Mouse (Mus musculus): ENCODE measurements around the gene Selenop. TPM values are rescaled to one million over a fixed set of nuclear protein-coding genes. Genes with fewer than 3 reads are reported as not detected.
"Not testable (repeated sequence)": the region's sequence is repeated elsewhere in the genome, so short reads cannot be mapped to it uniquely, and the experiment has no call there.

The Selenop gene
- polyA plus RNA-seq, 1 experiment = 4,878 TPM

- no peak for TF ChIP-seq POLR2A (IDR thresholded peaks at IDR 0.05; ENCODE audit: borderline replicate concordance, low read depth, low read length)
- no peak for TF ChIP-seq CTCF (IDR thresholded peaks at IDR 0.05; ENCODE audit: low read depth, low read length)
- peaks cover 16% of the 10 kb centered on the region for H3K4me1 ChIP-seq (ENCODE audit: control insufficient read depth, insufficient read depth, low read length)
- no peak overlapping the region for H3K27ac ChIP-seq (ENCODE audit: insufficient read depth, low read depth, low read length)
- H3K4me3 ChIP-seq (ENCODE audit: insufficient read depth, low read length) = no peak overlapping the region
Observed at GRCm38 (mm10) chr15:3237963-3238362, 30.4 kb upstream of the Selenop start.

- not testable (repeated sequence) for H3K4me1 ChIP-seq (ENCODE audit: control insufficient read depth, insufficient read depth, low read length); H3K4me3 ChIP-seq (ENCODE audit: insufficient read depth, low read length); H3K27ac ChIP-seq (ENCODE audit: insufficient read depth, low read depth, low read length)
Observed at GRCm38 (mm10) chr15:3245036-3245435, 23.3 kb upstream of the Selenop start.

- TF ChIP-seq CTCF (IDR thresholded peaks at IDR 0.05; ENCODE audit: low read depth, low read length) = no peak
- no peak for TF ChIP-seq POLR2A (IDR thresholded peaks at IDR 0.05; ENCODE audit: borderline replicate concordance, low read depth, low read length)
- Histone ChIP-seq H3K4me3 (ENCODE audit: insufficient read depth, low read length) (no peak overlapping the region), H3K4me1 (ENCODE audit: control insufficient read depth, insufficient read depth, low read length) (peaks cover 31% of the 10 kb centered on the region), H3K27ac (ENCODE audit: insufficient read depth, low read depth, low read length) (peak overlapping the region; percentile 96)
Observed at GRCm38 (mm10) chr15:3250620-3251019, 17.7 kb upstream of the Selenop start.

- peak overlapping the region; percentile 96 for H3K27ac ChIP-seq (ENCODE audit: insufficient read depth, low read depth, low read length)
- TF ChIP-seq POLR2A (IDR thresholded peaks at IDR 0.05; ENCODE audit: borderline replicate concordance, low read depth, low read length) (no peak), CTCF (IDR thresholded peaks at IDR 0.05; ENCODE audit: low read depth, low read length) (no peak)
Observed at GRCm38 (mm10) chr15:3251031-3251717, 17.2 kb upstream of the Selenop start.

GRCm38 (mm10) chr15:3251718-3252067 is 16.7 kb upstream of the Selenop start:
- H3K4me3 ChIP-seq (ENCODE audit: insufficient read depth, low read length) = no peak overlapping the region
- TF ChIP-seq POLR2A (IDR thresholded peaks at IDR 0.05; ENCODE audit: borderline replicate concordance, low read depth, low read length) = no peak
- no peak for TF ChIP-seq CTCF (IDR thresholded peaks at IDR 0.05; ENCODE audit: low read depth, low read length)
- H3K27ac ChIP-seq (ENCODE audit: insufficient read depth, low read depth, low read length) = peak overlapping the region; percentile 96
- peaks cover 31% of the 10 kb centered on the region for H3K4me1 ChIP-seq (ENCODE audit: control insufficient read depth, insufficient read depth, low read length)

More at GRCm38 (mm10) chr15:3251031-3251717, 17.2 kb upstream of the Selenop start:
- peaks cover 31% of the 10 kb centered on the region for H3K4me1 ChIP-seq (ENCODE audit: control insufficient read depth, insufficient read depth, low read length)
- no peak overlapping the region for H3K4me3 ChIP-seq (ENCODE audit: insufficient read depth, low read length)

- Histone ChIP-seq H3K27ac (ENCODE audit: insufficient read depth, low read depth, low read length) (peak overlapping the region; percentile 64), H3K4me3 (ENCODE audit: insufficient read depth, low read length) (no peak overlapping the region), H3K4me1 (ENCODE audit: control insufficient read depth, insufficient read depth, low read length) (peaks cover 22% of the 10 kb centered on the region)
- no peak for TF ChIP-seq CTCF (IDR thresholded peaks at IDR 0.05; ENCODE audit: low read depth, low read length)
Observed at GRCm38 (mm10) chr15:3259025-3259424, 9.3 kb upstream of the Selenop start.

- TF ChIP-seq POLR2A (IDR thresholded peaks at IDR 0.05; ENCODE audit: borderline replicate concordance, low read depth, low read length) (no peak), CTCF (IDR thresholded peaks at IDR 0.05; ENCODE audit: low read depth, low read length) (no peak)
- no peak overlapping the region for H3K4me3 ChIP-seq (ENCODE audit: insufficient read depth, low read length)
- peaks cover 26% of the 10 kb centered on the region for H3K4me1 ChIP-seq (ENCODE audit: control insufficient read depth, insufficient read depth, low read length)
Observed at GRCm38 (mm10) chr15:3260309-3260708, 8.0 kb upstream of the Selenop start.

GRCm38 (mm10) chr15:3262883-3263282 is 5.5 kb upstream of the Selenop start:
- no peak for TF ChIP-seq POLR2A (IDR thresholded peaks at IDR 0.05; ENCODE audit: borderline replicate concordance, low read depth, low read length)
- no peak for TF ChIP-seq CTCF (IDR thresholded peaks at IDR 0.05; ENCODE audit: low read depth, low read length)
- Histone ChIP-seq H3K27ac (ENCODE audit: insufficient read depth, low read depth, low read length) (no peak overlapping the region), H3K4me3 (ENCODE audit: insufficient read depth, low read length) (no peak overlapping the region), H3K4me1 (ENCODE audit: control insufficient read depth, insufficient read depth, low read length) (peaks cover 25% of the 10 kb centered on the region)

More at GRCm38 (mm10) chr15:3260309-3260708, 8.0 kb upstream of the Selenop start:
- no peak overlapping the region for H3K27ac ChIP-seq (ENCODE audit: insufficient read depth, low read depth, low read length)

GRCm38 (mm10) chr15:3264293-3264692 is 4.1 kb upstream of the Selenop start:
- Histone ChIP-seq H3K27ac (ENCODE audit: insufficient read depth, low read depth, low read length) (no peak overlapping the region), H3K4me1 (ENCODE audit: control insufficient read depth, insufficient read depth, low read length) (peaks cover 23% of the 10 kb centered on the region), H3K4me3 (ENCODE audit: insufficient read depth, low read length) (no peak overlapping the region)
- no peak for TF ChIP-seq CTCF (IDR thresholded peaks at IDR 0.05; ENCODE audit: low read depth, low read length)

- no peak overlapping the region for H3K4me3 ChIP-seq (ENCODE audit: insufficient read depth, low read length)
- TF ChIP-seq CTCF (IDR thresholded peaks at IDR 0.05; ENCODE audit: low read depth, low read length) (no peak), POLR2A (IDR thresholded peaks at IDR 0.05; ENCODE audit: borderline replicate concordance, low read depth, low read length) (no peak)
- H3K27ac ChIP-seq (ENCODE audit: insufficient read depth, low read depth, low read length) = no peak overlapping the region
- H3K4me1 ChIP-seq (ENCODE audit: control insufficient read depth, insufficient read depth, low read length) = peaks cover 25% of the 10 kb centered on the region
Observed at GRCm38 (mm10) chr15:3264828-3265227, 3.5 kb upstream of the Selenop start.

- TF ChIP-seq POLR2A (IDR thresholded peaks at IDR 0.05; ENCODE audit: borderline replicate concordance, low read depth, low read length) = no peak
- no peak for TF ChIP-seq CTCF (IDR thresholded peaks at IDR 0.05; ENCODE audit: low read depth, low read length)
- H3K4me1 ChIP-seq (ENCODE audit: control insufficient read depth, insufficient read depth, low read length) = peaks cover 26% of the 10 kb centered on the region
- peak overlapping the region; percentile 94 for H3K27ac ChIP-seq (ENCODE audit: insufficient read depth, low read depth, low read length)
- H3K4me3 ChIP-seq (ENCODE audit: insufficient read depth, low read length) = no peak overlapping the region
Observed at GRCm38 (mm10) chr15:3269496-3269895, 1.1 kb downstream of the Selenop start.
